Mouse (Mus musculus): ENCODE data around the gene Tmco5. TPM values are rescaled to one million over a fixed set of nuclear protein-coding genes. Genes with fewer than 3 reads are reported as not detected.

Gene Tmco5
- not detected in 2 replicates for polyA plus RNA-seq (2012; rRNA removed)

DNA sequence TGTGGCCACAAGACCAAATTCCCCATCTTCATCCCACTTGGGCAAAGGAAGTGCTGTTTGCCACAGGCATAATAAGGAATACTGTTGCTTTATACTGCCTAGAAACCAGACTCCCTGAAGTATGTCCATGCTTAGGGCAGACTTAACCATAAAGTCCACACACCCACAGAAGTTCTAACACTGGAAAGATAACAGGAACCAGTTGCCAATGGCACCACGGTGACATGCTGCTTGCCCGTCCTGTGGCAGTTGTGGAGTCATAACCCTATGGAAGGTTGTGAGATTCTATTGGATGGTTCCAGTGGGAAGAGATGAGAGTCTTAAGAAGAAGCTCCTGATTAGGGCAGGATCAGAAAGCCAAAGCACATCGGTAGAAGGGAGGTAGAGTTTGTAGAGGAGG is at the start of gene Tmco5:
Tmco5 (plus strand) TSS at position 301 of the 400 bp plus-strand sequence.
- DNase-seq (ENCODE audit: low spot score), result no peak

DNA sequence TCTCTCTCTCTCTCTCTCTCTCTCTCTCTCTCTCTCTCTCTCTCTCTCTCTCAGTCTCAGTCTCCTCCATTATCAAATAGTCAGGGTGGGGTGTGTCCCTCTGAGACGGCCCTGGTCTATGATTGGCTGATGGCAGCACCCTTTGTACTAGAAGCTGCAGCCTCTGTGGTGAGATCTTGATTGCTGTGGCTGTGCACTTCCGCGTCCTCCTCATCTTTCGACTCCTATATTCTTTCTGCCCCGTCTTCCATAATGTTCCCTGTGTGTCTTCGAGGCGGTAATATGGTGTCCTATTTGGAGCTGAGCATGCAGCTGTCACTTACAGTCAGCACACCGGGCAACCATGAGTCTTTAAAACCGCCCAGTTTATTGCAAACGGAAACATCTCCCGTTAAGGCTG is 46.6 kb upstream of the Tmco5 start:
- no peak for DNase-seq (ENCODE audit: low spot score)

DNA sequence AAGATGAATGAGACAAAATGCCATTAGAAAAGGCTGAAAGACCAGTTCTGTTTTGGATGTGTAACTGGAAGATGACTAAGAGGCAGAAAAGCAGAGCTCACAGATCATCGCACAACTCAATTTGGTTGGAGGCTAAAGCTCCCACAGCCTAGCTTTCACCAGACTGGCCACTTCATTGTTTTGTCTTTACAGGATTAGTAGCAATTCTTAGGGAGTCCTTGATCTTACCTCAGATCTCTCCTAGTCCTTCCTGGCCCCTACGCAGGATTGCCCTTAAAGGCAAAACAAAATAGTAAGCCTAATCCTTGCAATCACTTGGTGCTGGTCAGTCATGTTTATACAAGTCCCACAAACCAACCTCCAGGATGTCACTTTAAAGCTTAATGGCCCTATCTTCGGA is 40.7 kb upstream of the Tmco5 start:
- no peak for DNase-seq (ENCODE audit: low spot score)

DNA sequence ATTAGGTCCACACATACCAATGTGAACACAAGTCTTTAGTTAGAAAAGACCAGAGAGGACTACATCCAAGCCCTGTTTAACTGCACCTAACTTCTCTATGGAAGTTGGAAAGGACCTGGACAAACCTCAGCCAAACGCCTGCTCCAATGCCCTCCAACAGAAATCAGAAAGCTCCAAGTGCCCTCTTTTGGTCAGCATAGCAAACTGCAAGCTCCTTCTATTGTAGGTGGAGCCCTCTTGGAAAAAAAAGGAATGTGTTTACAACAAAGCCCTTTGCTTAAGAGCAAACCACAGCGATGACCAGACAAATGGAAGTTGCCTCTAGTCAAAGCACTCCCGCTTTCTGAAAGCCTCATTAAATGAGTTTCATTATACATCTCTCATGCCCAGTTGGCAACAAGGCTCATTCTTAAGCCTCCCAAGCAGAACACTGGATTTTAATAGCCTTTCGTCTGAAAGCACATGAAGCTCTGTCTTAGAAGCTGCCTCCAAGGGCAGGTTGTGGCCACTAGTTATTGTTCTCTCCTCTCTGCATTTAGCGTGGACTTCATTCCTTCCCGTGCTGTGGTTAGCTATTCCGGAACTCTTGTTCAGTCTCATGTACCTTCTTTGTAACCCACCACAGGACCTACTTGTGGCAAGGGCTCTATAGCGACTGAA is 39.8 kb upstream of the Tmco5 start:
- DNase-seq (ENCODE audit: low spot score), result no peak

DNA sequence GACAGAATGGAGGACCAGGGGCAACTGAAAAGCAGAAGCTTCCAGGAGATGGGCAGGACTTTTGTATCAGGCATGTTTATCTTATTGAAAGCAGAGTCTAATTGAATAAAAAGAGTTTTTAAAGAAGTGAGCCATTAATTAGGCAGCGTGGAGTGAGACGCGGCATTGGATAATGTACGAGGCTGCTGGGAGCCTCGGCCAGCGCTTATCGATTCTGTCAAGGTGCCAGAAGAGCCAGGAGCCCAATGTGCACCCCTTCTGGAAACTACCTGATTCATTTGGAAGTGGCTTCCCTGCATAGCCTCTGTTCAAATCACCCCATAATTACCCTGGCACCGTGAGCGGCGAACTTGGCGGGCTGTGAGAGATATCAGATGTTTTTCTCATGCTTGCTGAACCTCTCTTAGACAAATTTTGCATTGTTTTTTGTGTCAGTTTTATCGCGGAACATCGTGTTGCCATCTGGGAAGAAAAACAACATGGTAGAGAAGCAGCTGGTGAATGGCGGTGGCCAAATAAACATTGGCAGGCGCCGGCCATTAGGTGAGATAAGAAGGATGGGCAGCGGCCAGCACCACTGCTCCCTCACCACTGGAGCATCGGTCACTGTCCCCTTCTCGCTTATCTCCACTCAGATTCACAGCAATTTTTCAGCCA is 28.4 kb upstream of the Tmco5 start:
- DNase-seq (ENCODE audit: low spot score), result no peak

DNA sequence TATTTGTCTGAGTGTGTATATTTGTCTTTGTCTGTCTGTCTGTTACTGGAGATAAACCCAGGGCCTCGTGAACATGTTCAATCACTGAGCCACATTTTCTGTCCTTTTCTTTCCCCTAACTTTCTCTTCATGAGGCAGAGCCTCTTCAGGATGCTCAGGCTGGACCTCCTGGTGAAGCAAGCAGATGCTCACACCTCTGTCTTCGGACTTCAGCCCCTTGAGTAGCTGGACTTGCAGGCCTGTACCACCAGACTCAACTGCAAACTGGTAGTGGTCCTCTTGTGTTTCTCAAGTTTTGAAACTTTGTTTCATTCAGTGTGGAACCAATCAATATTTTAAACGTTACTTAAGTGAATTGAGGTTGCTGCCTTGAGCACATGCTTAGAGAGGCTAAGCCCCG is 27.1 kb upstream of the Tmco5 start:
- no peak for DNase-seq (ENCODE audit: low spot score)

DNA sequence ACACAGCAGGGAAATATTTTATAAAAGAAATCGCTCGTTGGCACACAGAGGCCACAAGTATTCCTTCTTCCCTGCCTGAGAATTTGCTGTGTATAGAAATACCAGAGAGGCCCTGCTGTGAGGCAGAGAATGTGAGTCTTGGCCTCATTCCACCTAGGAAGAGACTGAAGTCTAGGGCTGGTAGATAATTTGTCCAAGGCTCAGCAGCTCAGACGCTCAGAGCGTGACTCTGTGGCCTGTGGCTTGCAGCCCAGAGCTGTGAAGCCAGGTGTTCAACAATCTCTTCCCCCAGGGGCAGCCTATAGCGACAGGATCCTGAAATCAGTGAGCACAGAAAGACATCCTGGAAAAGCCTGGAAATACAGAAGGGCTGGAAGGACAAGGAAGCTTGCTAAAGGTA is 26.2 kb upstream of the Tmco5 start:
- DNase-seq (ENCODE audit: low spot score), result no peak

DNA sequence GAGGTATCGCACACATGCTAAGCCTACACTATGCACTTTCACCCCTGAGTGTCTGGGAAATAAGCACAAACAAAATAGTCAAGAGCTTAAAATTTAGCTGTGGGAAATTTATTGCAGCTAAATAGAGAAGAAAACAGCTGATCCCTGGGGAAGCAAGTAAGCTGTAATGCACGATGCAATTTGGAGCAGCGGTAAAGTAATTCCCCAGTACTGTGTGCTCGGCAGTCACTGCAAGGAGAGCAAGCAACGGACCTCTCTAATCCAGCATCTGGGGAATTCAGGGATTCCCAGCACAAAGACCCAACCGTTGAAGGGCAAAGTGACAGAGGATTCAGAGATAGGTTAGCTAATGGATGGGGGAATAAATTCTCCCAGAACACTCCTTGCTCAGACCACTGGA is 19.8 kb upstream of the Tmco5 start:
- DNase-seq (ENCODE audit: low spot score), result no peak

DNA sequence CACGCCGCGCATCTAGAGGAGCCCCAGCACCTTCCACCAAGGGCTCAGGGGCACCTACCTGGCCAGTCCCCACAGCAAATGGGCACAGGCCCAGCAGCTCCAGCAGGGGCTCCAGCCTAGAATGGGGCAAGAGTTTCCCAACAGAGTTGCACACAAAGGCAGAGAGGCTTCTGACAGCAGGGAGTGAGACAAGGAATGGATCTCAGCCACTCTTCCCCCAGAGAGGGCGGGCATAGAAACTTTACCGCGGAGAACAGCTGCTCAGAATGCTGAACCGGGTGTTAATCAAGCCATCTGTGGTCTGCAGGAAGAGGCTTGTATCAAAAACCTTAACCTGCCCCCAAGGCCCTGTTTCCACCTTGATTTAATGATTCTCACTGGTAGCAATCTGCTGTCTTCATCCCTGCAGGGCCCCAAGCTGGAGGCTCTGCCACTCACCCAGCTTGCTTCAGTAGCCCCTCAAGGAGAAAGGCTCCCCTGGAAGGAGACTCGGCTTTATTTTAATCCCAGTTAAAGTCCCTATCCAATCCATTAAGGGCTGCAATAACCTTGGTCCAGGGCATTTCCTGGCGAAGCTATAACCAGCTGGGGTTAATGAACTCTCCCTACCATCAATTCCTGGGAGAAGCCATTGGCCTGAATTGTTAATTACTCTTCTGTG is 1.4 kb upstream of the Tmco5 start:
- DNase-seq (ENCODE audit: low spot score), result no peak

DNA sequence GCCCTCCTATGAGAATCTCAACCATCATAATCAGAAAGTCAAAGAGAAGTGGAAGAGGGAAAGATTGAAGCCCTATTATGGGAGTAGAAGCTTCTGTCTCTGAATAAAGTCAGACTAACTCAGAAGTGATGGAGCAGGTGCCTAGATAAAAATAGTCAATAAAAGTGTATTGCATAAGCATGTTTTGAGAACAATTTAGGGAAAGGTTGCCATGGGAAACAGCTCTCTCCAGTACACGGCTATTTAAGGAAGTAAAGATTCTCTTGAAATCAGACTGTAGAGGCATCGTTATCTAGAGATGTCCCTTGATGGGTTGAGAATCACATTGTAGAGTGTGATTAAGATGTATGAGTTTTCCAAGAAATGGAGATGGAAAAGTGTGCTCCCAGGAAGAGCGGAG is 1.2 kb downstream of the Tmco5 start:
- DNase-seq (ENCODE audit: low spot score), result no peak

DNA sequence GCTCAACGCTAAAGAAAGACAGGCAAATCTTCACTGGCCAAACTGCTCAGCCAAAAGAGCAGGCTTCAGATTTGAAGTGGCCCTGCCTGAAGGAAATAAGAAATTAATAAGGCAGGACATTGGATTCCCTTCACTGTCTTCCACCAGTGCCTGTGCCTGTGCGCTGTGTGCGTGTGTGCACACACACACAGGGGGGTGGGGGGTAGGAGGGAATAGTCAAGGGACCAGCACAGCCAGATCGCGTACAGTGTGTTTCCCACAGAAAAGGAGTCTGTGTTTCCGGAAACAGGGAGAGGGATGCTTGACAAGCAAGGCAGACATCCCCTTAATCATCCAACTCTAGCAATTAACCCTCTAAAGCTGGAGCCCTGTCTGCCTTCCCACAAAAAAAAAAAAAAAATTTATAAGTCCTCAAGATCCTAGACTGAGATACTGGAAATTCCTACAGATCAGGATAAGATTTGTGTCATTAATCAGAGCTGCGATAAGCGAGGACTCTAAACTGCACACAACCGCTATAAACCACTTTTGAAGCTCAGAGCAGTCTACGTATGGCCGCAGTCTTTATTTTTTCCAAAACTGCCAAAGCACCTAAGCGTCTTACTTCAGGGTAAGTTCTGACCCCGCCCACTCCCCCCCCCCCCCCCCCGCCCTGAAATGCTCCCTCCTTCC is 15.0 kb downstream of the Tmco5 start:
- DNase-seq (ENCODE audit: low spot score), result no peak

DNA sequence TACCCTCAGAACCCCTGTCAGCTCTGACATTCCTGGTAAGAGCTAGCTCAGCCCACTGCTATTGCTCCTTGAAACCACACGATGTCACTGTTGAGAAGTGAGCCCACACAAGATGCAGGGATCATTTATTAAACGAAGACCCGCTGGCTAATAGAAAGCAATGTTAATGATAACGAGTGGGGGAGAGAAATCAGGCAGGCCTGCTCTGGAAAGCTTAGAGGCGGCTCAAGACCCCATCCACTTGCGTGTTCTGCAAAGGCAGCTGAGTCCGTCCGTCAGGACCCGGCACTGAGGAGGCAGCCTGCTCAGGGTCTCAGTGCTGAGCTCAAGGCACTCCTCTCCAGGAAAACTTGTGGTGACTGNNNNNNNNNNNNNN is 15.5 kb downstream of the Tmco5 start:
- no peak for DNase-seq (ENCODE audit: low spot score)

DNA sequence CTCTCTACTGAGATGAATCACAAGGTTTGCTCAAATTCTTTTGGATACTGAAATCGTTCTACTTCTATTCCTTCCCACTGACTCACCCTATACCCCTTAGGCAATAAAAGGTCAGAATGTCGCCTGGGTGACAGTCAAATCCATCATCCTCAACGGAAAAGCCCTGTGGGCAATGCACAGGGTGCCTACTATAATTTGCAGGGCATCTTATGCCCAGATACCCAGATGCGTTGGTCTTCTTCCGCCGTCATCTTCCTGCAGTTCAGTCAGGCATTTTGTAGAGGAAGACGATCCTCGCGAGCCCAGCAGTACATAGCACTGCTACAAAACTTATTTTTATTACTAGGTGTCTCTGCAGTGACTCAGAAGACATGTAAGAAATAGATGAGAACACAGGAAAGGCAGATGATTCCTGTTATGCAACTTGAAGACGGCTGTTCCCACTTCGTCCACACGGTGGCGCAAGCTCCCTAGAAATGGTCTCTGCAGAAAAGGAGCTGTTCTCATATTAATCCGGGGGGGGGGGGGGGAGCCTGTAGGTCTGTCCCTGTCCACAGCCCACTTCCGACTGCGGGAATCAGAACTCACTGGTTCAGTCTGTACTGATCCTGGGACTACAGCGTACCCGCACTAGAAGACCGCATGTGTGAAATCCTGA is 21.3 kb downstream of the Tmco5 start:
- DNase-seq (ENCODE audit: low spot score), result peak; percentile 72

DNA sequence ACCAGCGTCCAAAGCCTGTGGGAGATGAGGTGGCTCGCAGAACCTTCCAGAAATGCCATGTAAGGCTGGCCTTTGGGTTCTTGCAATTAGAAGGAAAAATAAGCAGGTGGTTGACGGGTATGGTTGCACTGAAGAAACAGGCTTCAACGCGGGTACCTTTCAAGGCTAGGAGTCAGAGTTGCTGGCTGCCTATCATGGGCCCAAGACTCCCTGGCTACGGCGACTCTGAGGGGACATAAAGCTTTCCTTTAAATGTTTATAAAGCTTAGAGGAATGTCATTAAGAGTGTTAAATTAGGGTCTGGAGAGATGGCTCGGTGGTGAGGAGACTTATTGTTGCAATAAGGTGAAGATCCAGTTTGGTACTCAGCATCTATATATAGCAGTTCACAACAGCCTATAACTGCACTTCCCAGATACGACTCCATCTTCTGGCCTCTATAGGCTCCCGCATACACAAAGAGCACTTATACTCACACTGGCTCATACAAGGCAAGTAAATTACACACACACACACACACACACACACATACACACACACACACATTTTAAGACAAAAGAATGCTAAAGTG is 21.9 kb downstream of the Tmco5 start:
- DNase-seq (ENCODE audit: low spot score), result no peak

DNA sequence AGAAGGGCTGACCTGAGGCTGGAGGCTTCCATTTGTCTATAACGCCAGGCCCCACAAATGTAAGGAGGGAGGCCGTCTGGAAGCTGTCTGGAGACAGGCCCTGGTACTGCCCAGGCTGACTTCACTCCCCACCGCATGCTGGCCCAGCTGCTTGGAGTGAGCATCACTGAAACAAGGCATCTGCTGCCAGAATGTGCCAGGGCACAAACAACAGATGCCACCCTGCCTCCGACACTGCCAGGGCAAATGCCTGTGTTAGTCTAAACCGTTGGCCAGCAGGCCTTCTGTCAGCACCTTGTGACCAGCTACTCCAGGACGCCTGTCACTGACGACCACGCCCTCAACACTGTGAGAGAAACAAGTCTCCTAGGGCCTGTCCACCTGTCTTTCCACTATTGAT is 29.8 kb downstream of the Tmco5 start:
- no peak for DNase-seq (ENCODE audit: low spot score)

DNA sequence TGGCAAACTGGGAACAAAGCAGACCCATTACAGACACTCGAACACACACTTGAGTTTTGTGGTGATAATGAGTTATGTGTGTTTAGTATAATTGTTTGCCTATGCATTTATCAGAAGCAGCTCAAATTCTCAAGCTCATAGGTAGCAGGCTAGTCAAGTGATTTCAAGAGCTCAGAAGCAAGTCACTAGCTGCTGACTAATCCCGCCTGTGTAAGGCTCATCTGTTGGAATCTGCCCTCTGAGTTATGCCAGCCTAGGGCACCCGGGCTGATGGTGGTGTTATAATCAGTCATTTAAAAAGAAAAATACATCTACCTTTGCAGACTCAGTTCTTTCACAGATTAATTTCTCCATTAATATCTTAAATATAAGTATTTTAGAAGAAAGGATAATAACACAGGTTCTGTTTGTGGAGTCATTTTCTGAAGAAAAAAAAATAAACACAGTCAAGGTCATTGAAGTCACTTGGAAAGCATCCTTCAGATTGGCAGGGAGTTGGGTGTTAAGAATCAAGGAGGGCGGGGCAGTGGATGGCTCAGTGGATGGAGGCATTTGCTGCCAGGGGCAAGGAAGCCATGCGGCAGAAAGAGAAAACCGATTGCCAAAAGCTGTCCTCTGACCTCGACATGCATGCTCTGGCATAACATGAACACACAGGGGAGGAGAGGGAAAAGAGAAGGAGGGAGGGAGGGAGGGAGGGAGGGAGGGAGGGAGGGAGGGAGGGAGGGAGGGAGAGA is 34.0 kb downstream of the Tmco5 start:
- DNase-seq (ENCODE audit: low spot score), result no peak

DNA sequence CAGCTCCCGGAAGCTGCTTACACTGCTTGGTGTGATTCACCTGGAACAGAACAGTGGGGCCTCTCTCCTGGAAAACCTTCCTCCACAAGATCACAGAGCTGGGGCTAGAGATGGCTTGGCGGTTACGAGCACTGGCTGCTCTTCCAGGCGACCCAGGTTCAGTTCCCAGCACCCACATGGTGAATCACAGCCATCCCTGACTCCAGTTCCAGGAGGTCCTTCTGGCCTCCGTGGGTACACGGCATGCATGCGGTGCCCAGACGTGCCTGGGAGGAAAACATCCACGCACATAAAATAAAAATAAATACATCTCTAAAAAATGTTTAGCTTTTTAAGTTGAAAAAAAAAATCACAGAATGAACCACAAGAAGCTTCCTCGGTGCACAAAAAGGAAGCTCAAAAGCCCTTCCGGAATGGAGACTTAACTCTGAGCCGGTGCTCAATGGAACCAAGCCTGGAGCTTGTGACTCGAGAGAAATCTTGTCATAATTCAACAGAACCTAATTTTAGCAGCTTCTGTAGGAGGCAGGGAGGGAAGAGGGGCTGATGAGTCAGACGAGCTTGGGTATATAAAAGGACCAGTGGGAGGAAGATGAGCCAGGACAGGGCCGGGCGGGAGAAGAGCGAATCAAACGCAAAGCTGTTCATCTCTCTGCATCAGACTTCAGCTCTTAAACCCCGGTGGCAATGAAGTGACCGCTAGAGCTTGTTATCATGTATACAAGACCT is 35.4 kb downstream of the Tmco5 start:
- no peak for DNase-seq (ENCODE audit: low spot score)

DNA sequence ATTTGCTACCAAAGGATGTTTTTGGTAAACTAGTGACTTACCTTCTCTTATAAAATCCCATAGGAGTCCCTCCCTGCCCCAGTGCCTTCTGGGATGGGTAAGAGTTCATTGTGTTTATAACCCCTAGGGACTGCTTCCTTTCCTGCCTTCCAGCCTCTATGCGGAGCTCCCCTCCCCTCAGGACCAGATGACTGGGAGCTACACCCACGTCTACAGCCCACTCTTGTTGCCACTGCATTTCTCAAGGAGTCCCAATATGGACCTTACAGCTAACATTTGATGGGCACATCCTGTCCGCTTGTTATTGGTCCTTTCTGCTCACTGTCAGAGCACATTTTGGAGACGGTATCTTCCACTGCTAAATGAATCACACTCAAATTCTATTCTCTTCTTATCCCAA is 36.1 kb downstream of the Tmco5 start:
- DNase-seq (ENCODE audit: low spot score), result no peak

DNA sequence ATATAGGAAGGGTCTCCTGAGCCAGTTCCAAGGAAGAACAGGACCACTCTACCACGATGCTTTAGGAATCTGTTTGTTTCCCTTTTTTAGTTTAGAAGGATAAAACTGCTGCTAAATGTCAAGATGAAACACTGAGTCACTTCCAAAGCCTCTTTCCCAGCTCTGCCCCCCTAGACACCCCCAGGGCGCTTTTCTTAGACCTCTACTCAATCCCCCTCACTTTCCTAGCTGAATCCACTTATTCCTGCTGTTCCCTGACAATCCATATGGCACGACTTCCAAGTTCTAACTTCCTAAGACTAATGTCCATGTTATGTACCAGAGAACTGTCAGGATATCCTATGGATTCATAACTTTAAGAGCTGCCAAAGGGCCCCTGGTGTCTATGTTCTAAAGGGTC is 40.1 kb downstream of the Tmco5 start:
- no peak for DNase-seq (ENCODE audit: low spot score)
